Mouse (Mus musculus) liver, adult 2 months (tissue): Measurements from ENCODE around the gene Zfp961. TPM values are rescaled to one million over a fixed set of nuclear protein-coding genes. Genes with fewer than 3 reads are reported as not detected.
A peak's percentile ranks its signal among the peaks of the same experiment; 100 is the strongest.
"Not testable (repeated sequence)": the region's sequence is repeated elsewhere in the genome, so short reads cannot be mapped to it uniquely, and the experiment has no call there.

ENCODE experiments used
- DNase-seq: peaks from one replicate; pipeline ENCODE4 v3.0.0-alpha.2; 2011; ENCODE audit warnings: low read depth, low spot score; ENCODE audit errors: extremely low read depth
- H3K27ac ChIP-seq: fragments of 200-500 bp; replicated peaks from 2 replicates; pipeline ENCODE4 v1.5.1; 2012; ENCODE audit warnings: low read depth, mild to moderate bottlenecking, control low read depth, inconsistent platforms, low read length; ENCODE audit not compliant: insufficient read depth
- H3K27me3 ChIP-seq: fragments of 200-500 bp; 2 replicates; pipeline ENCODE4 v1.6.1; 2012; ENCODE audit warnings: mild to moderate bottlenecking, moderate library complexity, low read length, inconsistent platforms; ENCODE audit not compliant: control insufficient read depth, insufficient read depth
- H3K36me3 ChIP-seq: fragments of 200-500 bp; 2 replicates; pipeline ENCODE4 v1.6.1; 2012; ENCODE audit warnings: low read length, inconsistent platforms; ENCODE audit not compliant: control insufficient read depth, insufficient read depth
- H3K4me1 ChIP-seq: fragments of 200-500 bp; 2 replicates; pipeline ENCODE4 v1.6.1; 2011; ENCODE audit warnings: low read length; ENCODE audit not compliant: control insufficient read depth, insufficient read depth
- H3K4me3 ChIP-seq: fragments of 200-500 bp; 2 replicates; pipeline ENCODE4 v1.5.1; 2011; ENCODE audit warnings: low read depth, mild to moderate bottlenecking, control low read depth, low read length, moderate library complexity; ENCODE audit not compliant: insufficient read depth
- H3K79me2 ChIP-seq: fragments of 200-500 bp; 2 replicates; pipeline ENCODE4 v1.6.1; 2012; ENCODE audit warnings: inconsistent platforms, mild to moderate bottlenecking, low read length, moderate library complexity; ENCODE audit not compliant: control insufficient read depth, insufficient read depth
- H3K9ac ChIP-seq: fragments of 200-500 bp; 2 replicates; pipeline ENCODE4 v1.6.1; 2012; ENCODE audit warnings: low read depth, mild to moderate bottlenecking, control low read depth, inconsistent platforms, low read length
- CTCF ChIP-seq: fragments of 200-500 bp; IDR thresholded peaks from 2 replicates; pipeline ENCODE4 v1.5.1; 2011; ENCODE audit warnings: low read depth, low read length, control low read depth
- POLR2A ChIP-seq: fragments of 200-500 bp; IDR thresholded peaks from 2 replicates; pipeline ENCODE4 v1.6.1; 2011; ENCODE audit warnings: low read length, control low read depth; ENCODE audit not compliant: insufficient read depth; ENCODE audit errors: extremely low read depth
- WGBS: fragments of 180-500 bp; shearing (Covaris S2); methylation state at CpG from one replicate; pipeline ENCODE4 v1.1.7; 2018; 5-methylcytosine and 5-hydroxymethylcytosine counted together
- polyA plus RNA-seq: library from polyadenylated mRNA; depleted of rRNA; stranded (reverse); fragments of >200 nt; gene quantifications from 2 replicates; pipeline ENCODE4 v1.2.3, GENCODE M21; 2012
- total RNA-seq: library from RNA; depleted of rRNA; stranded (reverse); fragments of >200 nt; gene quantifications from 2 replicates; pipeline ENCODE4 v1.2.3, GENCODE M21; 2014

Zfp961 gene
- total and polyA plus RNA-seq, 2 experiments, result 2.7 to 7.5 TPM

DNA sequence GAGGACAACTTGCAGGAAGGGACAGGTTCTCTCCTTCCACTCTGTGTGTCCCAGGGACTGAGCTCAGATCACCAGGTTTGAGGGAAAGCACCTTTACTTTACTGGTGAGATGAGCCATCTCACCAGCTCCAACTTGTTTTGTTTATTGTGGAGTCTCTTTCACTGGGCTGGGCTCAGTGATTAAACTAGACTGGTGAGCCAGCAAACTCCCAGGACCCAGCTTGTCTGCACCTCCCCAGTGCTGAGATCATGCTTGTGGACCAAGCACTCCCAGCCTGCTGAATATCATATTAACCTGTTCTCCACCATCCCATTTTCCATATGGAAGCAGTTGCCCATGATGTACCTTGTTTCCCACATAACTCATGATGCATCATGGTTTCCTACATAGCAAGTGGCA, 52.1 kb downstream of the Zfp961 start:
- Histone ChIP-seq H3K27ac (no peak overlapping the region), H3K27me3 (no peaks in the 10 kb centered on the region), H3K79me2 (no peaks in the 10 kb centered on the region), H3K9ac (no peak overlapping the region), H3K4me3 (no peak overlapping the region), H3K36me3 (no peaks in the 10 kb centered on the region), H3K4me1 (no peaks in the 10 kb centered on the region)
- TF ChIP-seq CTCF, result no peak
- no peak for TF ChIP-seq POLR2A
- DNase-seq, result no peak

DNA sequence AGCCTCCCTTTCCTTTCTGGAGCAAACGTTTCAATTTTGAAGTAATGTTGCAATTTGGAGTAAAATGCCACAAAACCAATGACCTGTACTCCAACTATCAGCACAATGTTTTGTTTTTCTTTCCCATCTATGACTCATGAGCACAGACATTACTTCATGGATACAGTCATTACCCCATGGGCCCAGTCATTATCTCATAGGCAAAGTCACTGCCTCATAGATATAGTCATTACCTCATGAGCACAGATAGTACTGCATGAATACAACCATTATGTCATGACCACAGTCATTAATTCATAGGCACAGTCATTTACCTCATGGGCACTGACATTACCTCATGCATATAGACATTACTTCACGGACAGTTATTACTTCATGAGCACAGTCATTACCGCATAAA, 55.1 kb downstream of the Zfp961 start:
- no peak overlapping the region for H3K27ac ChIP-seq
- no peaks in the 10 kb centered on the region for H3K79me2 ChIP-seq
- no peaks in the 10 kb centered on the region for H3K27me3 ChIP-seq
- no peak overlapping the region for H3K9ac ChIP-seq
- H3K4me3 ChIP-seq, result no peak overlapping the region
- no peaks in the 10 kb centered on the region for H3K36me3 ChIP-seq
- no peak for DNase-seq
- 75% methylated on average over 3 of the region's 3 CpGs for WGBS
- H3K4me1 ChIP-seq, result no peaks in the 10 kb centered on the region
- TF ChIP-seq CTCF (no peak), POLR2A (no peak)

DNA sequence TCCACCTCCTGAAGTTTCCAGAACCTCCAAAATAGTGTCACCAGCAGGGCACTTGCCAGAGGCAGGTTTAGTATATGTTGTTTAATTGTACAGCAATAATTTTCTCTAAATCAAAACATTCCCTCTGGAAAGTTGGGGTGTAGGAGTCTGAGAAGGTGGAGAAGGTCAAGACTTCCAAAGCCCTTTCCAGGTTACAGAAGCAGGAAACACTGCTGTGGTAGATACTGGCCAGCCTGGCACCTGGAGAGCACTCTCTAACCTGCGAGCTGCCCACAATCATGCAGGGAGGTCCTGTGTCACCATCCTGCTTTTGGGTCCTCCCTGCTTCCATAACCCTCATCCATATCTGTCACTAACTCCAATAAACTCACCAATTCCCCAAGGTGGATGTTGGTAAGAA, 55.9 kb downstream of the Zfp961 start:
- H3K79me2 ChIP-seq, result no peaks in the 10 kb centered on the region
- 82% methylated on average over 1 of the region's 1 CpGs for WGBS
- H3K27ac ChIP-seq, result no peak overlapping the region

DNA sequence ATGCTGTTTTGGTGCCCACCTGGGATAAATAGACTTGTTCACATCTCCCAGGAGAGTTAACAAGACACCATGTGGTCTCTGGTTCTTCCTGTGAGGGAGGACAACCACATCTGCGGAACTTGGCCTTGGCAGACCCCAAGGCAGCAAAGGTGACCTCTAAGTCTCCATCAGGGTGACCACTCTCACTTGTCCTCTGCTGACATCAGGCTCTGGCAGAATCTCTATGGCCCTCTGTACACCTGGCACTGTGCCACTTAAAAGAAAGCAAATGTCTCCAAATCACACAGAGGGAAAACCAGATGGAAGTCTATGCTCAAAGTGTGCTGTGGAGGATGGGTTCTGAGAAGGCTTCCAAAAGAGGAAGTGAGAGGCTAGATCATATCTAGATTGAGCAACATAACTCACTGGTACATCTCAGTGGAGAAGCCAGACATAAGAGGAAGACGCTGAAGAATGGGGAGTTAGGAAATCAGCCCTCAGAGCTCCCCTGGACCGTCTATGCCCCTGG, 57.4 kb downstream of the Zfp961 start:
- no peak for TF ChIP-seq CTCF
- no peak for TF ChIP-seq POLR2A
- no peaks in the 10 kb centered on the region for H3K36me3 ChIP-seq
- no peaks in the 10 kb centered on the region for H3K4me1 ChIP-seq
- DNase-seq, result peak; percentile 43
- H3K27ac ChIP-seq, result no peak overlapping the region
- no peaks in the 10 kb centered on the region for H3K27me3 ChIP-seq
- 63% methylated on average over 3 of the region's 3 CpGs for WGBS
- no peaks in the 10 kb centered on the region for H3K79me2 ChIP-seq
- no peak overlapping the region for H3K9ac ChIP-seq
- no peak overlapping the region for H3K4me3 ChIP-seq

More for the DNA sequence above, 55.9 kb downstream of the Zfp961 start:
- TF ChIP-seq CTCF (no peak), POLR2A (no peak)
- no peak overlapping the region for H3K9ac ChIP-seq
- no peak overlapping the region for H3K4me3 ChIP-seq
- DNase-seq, result no peak
- no peaks in the 10 kb centered on the region for H3K36me3 ChIP-seq
- H3K4me1 ChIP-seq, result no peaks in the 10 kb centered on the region
- H3K27me3 ChIP-seq, result no peaks in the 10 kb centered on the region

DNA sequence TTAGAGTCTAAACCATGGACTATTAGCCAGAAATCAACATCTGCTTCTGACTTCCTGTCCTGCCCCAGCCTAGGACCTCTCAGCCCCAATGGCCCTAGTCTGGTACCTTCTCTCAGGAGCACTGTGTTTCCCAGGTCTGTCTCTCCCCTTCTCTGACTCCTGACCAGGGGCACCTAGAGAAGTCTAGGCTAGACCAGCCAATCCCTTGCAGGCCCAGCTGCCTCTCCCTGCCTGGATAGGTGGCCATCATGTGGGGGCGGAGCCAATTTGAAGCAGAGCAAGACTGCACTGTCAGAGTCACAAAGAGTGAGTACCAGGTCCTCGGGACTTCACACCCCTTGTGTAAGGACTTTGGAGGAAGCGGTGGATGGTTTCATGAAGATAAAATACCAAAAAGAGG, 58.6 kb downstream of the Zfp961 start, which contains the start of gene Cyp4f18:
Cyp4f18 (minus strand) TSS at position 154 of the 400 bp plus-strand sequence.
- WGBS, result 71% methylated on average over 3 of the region's 3 CpGs
- Histone ChIP-seq H3K36me3 (no peaks in the 10 kb centered on the region), H3K4me3 (no peak within 1 kb of the TSS), H3K27me3 (no peaks in the 10 kb centered on the region), H3K9ac (no peak within 1 kb of the TSS), H3K79me2 (no peaks in the 10 kb centered on the region), H3K4me1 (no peaks in the 10 kb centered on the region), H3K27ac (no peak within 1 kb of the TSS)
- TF ChIP-seq CTCF (no peak), POLR2A (no peak)
- no peak for DNase-seq

DNA sequence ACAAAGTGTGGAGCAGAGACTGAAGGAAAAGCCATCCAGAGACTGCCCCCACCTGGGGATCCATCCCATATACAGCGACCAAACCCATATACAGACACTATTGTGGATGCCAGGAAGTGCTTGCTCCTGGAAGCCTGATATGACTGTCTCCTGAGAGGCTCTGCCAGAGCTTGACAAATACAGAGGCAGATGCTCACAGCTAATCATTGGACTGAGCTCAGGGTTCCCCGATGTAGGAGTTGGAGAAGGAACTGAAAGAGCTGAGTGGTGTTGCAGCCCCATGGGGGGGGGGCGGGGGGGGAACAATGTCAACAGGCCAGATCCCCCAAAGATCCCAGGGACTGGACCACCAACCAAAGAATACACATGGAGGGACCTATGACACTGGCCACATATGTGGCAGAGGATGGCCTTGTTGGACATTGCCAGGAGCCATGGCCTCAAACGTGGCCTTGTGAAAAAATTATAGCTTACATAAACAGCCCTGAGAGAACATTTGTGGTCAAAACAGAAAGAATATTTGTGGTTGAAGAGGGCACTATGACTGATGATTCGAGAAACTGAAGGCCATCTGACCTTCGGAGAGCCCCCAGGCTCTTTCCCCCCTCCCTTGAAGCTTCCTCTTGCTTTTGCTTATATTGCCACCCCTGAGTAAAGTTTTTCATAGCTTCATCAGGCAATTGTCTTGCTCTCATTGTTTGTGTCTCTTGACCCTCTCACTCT, 62.8 kb downstream of the Zfp961 start:
- H3K27me3 ChIP-seq, H3K36me3 ChIP-seq, DNase-seq, H3K27ac ChIP-seq, H3K9ac ChIP-seq, H3K4me3 ChIP-seq, H3K4me1 ChIP-seq, H3K79me2 ChIP-seq: not testable (repeated sequence)
- 64% methylated on average over 6 of the region's 6 CpGs for WGBS

DNA sequence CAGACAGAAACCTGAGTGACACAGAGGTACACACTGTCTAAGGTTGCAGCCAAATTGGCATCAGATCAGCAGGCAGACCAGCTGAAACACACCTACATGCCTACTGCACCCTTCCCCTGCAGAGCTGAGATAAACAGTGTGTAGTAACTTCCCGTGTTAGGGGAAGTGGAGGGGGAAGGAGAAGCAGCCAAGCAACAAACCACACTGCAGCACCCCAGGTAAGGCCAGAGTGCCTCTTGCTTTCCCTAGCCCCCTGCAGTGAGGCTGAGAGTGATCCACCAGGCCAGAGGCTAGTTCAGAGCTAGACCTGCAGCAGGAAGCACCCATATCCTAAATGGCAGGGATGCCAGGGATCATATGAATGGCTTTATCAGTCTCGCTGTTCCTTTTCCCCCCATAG, 66.5 kb downstream of the Zfp961 start:
- WGBS, result 38% methylated on average over 2 of the region's 2 CpGs
- not testable (repeated sequence) for H3K4me3 ChIP-seq, H3K27ac ChIP-seq, H3K79me2 ChIP-seq, H3K4me1 ChIP-seq, DNase-seq, H3K36me3 ChIP-seq, H3K9ac ChIP-seq, H3K27me3 ChIP-seq
